Mouse (Mus musculus) CH12.LX (cell line): ENCODE results near the gene Lrrc8c.

Source experiments
- CTCF ChIP-seq, 2 experiments: IDR thresholded peaks in 1 of 2; conservative IDR thresholded peaks in 1 of 2; 2 replicates each; pipeline ENCODE4 v1.5.1; 2011 to 2012; ENCODE audit warnings: low read depth in 2 of 2, low read length in 2 of 2, improper control_type of control experiment in 1 of 2, inconsistent platforms in 1 of 2, mild to moderate bottlenecking in 1 of 2, moderate library complexity in 1 of 2
- EP300 ChIP-seq: IDR thresholded peaks from 2 replicates; pipeline ENCODE4 v1.6.1; 2011; ENCODE audit warnings: low read length, improper control_type of control experiment
- MAZ ChIP-seq: IDR thresholded peaks from 2 replicates; pipeline ENCODE4 v1.6.1; 2012; ENCODE audit warnings: low read depth, mild to moderate bottlenecking, inconsistent platforms, low read length, improper control_type of control experiment, moderate library complexity
- POLR2A ChIP-seq: IDR thresholded peaks from 2 replicates; pipeline ENCODE4 v1.6.1; 2011; ENCODE audit warnings: low read depth, mild to moderate bottlenecking, improper control_type of control experiment, low read length
- POLR2AphosphoS2 ChIP-seq: IDR thresholded peaks from 2 replicates; pipeline ENCODE4 v1.6.1; 2011; ENCODE audit warnings: low read depth, low read length, improper control_type of control experiment
- SIN3A ChIP-seq: IDR thresholded peaks from 2 replicates; pipeline ENCODE4 v1.6.1; 2012; ENCODE audit warnings: low read length, improper control_type of control experiment, inconsistent platforms
- ZKSCAN1 ChIP-seq: IDR thresholded peaks from 2 replicates; pipeline ENCODE4 v1.6.1; 2012; ENCODE audit warnings: low read depth, inconsistent platforms, low read length, improper control_type of control experiment, borderline replicate concordance

DNA sequence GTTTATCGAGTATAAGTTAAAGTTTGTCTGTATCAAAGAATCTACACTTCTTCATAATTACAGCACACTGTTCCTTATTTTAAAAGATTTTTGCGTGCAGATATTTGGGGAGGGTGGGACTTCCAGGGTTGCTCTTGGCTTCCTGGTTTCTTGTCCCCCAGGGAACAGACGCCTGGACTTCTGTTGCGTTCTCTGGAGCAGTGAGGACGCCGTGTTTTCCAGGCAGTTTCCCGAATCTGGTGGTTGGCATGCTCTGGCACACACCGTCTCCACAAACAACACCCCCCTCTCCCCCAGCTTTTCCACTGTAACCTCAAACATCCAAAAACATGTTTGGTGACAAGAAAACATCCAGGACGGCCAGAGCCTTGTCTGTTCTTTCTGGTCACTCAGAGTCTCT is 7.6 kb downstream of the Lrrc8c start:
- TF ChIP-seq CTCF (conservative IDR thresholded peaks at IDR 0.05 in 1 of 2, IDR thresholded peaks at IDR 0.05 in 1 of 2; ENCODE audit: low read depth in 2 of 2, low read length in 2 of 2) = no peak
- no peak for TF ChIP-seq POLR2A
- no peak for TF ChIP-seq POLR2AphosphoS2
- no peak for TF ChIP-seq ZKSCAN1
- no peak for TF ChIP-seq MAZ
- TF ChIP-seq SIN3A = no peak
- no peak for TF ChIP-seq EP300
